Mouse (Mus musculus) adrenal gland, postnatal 36 days (tissue): ENCODE measurements at regions not wholly inside any gene's neighbourhood (a gene's known extent, or its start where the extent isn't known, plus 50 kb on each side); places are given as distances from the start of the nearest gene placed in this dataset.

Experiments used
- DNase-seq, 2 experiments: peaks; one replicate each; pipeline ENCODE4 v3.0.0; 2021; ENCODE audit warnings: mixed read lengths in 1 of 2

DNA sequence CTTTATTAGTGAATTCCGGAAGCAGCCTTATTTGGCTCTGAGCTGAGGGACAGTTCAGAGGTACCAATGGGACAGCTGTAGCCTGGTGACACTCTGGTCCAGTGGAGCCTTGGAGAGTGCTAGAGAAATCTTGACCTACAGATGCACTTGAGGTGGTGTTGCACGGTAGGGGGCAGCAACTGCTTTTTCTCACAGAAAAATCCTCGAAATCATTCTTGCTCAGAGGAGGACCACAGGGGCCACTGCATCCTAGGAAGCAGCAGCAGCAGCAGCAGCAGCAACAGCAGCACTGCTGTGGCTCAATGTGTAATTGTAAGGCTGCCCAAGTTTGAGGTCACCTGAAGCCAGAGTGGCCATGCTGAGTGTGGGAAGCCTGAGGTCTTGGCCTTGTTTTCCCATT is 299.7 kb upstream of the Ppp2r3a start:
- peak in 1 of 2 experiments; percentile 2 for DNase-seq

- DNase-seq = no peak
These were observed 294.7 kb upstream of the Ppp2r3a start for GRCm38 (mm10) chr9:101546213-101546832.

GRCm38 (mm10) chr9:101518137-101518536 is 266.5 kb upstream of the Ppp2r3a start:
- no peak for DNase-seq

DNA sequence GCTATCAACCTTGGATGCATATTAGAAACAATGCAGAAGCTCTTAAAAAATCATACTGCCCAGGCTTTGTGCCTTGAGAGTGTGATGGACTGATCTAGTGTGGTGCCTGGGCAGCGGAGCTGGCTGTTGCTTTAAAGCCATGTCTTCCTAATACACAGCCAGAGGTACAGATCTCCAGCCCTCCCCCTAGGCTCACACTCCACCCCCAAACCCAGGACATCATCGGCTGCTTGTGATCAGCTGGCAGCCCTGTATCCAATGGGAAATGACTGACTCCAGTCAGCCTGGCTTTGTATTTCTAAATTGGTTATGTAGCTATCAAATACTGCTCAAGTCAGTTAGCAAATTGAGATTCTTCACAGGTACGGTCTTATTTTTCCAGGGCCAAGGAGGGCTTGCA is 259.2 kb upstream of the Ppp2r3a start:
- DNase-seq = no peak

GRCm38 (mm10) chr9:101509196-101509595 is 257.6 kb upstream of the Ppp2r3a start:
- no peak for DNase-seq

- no peak for DNase-seq
These were observed 255.6 kb upstream of the Ppp2r3a start for GRCm38 (mm10) chr9:101507023-101507690.

GRCm38 (mm10) chr9:101501706-101502465 is 250.3 kb upstream of the Ppp2r3a start:
- peak; percentile 35 to 54 for DNase-seq

- DNase-seq = no peak
These were observed 249.4 kb upstream of the Ppp2r3a start for GRCm38 (mm10) chr9:101501036-101501435.

- no peak for DNase-seq
These were observed 247.1 kb upstream of the Ppp2r3a start for GRCm38 (mm10) chr9:101498721-101499120.

DNA sequence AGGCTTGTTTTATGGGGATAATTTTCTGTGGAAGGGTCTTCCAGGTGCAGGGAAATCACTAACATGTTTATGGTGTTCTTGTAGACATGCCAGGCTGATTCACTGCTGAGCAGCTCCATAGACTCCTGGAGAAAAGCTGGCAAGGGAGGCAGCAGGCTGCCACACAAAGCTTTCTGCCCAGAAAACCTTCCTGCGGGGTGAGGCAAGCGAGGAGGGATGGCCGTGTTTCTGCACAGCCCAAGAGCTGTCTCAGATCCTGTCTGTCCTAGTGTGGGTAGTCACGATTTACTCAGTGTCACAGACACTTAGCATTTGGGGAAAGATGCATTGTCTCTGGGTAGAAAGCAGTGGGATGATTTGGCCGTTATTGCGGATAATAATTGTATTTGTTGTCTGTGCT is 244.2 kb upstream of the Ppp2r3a start:
- DNase-seq = no peak

- no peak for DNase-seq
These were observed 237.4 kb upstream of the Ppp2r3a start for GRCm38 (mm10) chr9:101489013-101489412.

DNA sequence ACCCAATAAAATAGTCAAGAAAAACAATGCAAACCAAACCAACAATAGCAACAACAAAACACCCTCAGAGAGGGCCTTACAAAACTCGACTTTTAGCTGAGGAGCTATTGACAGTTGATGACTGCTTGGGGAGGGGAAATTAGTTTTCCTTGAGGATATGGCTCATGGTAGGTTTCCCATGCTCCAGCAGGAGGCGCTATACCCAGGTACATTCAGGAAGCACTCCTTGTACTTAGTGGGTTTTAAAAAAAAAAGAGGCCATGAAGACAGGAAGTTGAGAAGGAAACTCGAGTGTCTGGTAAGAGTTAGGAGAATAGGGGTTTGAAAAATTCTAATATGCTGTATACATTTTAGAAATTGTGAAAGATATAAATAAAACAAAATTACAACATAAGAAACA is 224.6 kb upstream of the Ppp2r3a start:
- no peak for DNase-seq

DNA sequence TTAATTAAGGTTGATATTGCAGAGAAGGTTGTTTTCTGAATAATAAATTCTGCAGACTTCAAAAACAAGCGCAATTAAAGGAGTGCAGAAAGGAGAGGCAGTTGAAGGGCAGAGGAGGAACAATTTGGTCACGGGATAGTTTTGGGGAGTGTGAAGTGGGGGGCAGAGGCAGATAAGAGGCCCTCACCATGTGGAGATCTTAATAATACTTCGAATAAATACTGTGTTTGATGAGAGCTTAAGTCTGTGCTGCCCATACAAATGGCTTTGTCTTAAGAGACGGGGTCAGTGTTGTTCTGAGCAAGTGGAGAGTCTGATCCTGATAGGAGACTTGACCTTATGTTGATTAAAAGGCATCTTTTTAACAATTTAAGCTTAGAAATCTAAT is 221.5 kb upstream of the Ppp2r3a start:
- DNase-seq = no peak

DNA sequence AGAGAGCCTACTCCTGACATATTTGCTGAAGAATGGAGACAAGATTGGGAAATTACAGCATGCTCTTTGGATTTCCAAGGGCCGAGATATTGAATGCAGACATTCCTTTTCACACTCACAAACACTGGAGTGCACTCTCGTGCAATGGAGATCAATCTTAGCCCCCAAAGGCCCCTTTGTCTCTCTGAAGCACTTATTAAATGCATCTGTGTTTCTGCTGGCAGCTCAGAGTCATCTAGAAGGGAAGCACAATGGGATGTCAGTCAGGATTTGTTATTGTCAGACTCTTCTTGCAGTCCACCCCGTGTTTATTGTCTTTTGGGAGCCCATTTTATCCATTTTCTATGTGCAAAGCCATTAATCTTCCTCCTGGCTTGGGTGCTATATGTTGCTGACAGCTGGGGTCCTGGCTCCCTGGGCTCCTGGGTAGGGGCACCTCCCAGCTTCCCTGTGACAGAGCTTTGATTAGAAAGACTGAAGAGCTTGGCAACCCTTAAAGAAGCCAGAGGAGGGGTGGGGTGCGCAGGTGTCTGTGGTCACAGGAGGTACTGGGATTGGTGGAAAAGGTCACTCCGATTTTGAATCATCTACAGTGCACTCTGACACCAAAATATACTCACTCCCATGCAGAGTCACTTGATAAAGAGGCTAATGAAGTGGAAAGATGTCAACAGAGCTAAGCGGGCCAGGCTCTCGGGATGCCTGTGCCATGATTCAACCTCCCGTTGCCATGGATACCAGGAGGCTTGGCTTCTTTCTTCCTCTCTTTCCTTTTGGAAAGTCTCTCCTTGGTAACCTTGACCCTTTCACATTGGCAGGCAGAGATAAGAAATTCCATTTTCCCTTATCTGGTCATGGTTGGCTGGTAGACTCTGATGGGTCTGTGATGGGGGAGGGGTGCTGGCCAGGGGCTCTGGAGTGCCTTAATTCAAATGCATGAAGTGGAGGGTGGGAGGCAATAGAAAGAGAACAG is 220.8 kb upstream of the Ppp2r3a start:
- peak; percentile 80 to 82 for DNase-seq

GRCm38 (mm10) chr9:101471665-101472064 is 220.1 kb upstream of the Ppp2r3a start:
- no peak for DNase-seq

DNA sequence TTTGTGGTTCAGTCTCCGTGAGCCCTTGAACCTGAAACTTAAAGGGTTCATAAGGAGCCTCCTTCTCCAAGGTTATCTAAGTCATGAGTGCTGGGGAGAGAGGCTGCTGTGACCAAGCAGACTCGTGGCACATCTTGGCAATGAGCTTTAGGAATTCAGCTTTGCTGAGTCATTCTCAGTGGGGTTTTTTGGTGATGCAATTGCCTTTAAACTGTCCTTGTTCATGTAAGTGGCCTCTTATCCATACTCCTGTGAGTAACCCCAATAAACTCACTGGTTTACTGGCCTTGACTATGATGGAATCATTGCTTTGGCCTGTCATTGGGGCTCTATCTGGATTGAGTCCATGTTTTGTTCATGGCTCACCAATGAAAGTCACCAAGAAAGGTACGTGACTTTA is 218.2 kb upstream of the Ppp2r3a start:
- peak; percentile 9 to 24 for DNase-seq

DNA sequence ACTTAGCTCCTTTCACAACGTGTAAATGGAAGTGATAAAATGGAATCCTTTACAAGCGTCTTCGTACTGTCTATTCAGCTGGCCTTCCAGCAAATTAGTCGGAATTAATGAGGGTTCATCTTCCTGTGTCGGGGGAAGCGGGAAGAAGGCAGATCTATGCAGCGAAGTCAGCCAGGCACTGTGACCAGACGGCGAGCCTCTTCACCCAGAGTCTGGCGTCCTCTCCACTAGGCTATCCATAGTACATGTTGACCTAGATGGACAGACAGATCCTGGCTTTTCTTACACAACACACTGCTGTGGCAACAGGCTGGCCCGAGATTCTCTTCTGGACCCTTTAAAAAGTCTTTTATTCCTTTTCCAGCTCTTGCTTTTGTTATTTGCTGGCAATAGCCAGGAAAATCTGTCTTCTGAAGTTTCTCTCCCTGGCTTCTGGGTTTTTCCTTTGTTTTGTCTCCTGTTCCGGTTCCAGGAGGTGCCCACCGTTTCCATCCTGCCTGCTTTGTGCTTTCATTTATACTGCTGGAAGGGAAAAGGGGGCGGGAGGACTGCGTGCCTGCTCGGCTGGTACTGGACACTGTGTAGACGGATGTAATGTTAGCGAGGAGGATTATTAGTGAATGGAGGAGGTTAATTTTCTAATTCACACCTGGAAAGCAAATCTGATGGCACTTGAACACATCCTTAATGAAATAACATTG is 213.3 kb upstream of the Ppp2r3a start:
- no peak for DNase-seq

GRCm38 (mm10) chr9:101458947-101459627 is 207.5 kb upstream of the Ppp2r3a start:
- no peak for DNase-seq

GRCm38 (mm10) chr9:101458306-101458946 is 206.8 kb upstream of the Ppp2r3a start:
- DNase-seq = no peak

GRCm38 (mm10) chr9:101446316-101446715 is 194.7 kb upstream of the Ppp2r3a start:
- no peak for DNase-seq
